Mouse (Mus musculus) lung, adult 2 months (tissue): ENCODE data around the gene Gins3.

Experiments used
- CTCF ChIP-seq: fragments of 200-500 bp; IDR thresholded peaks from 2 replicates; pipeline ENCODE4 v1.5.1; 2011; ENCODE audit warnings: mild to moderate bottlenecking, low read length, control low read depth; ENCODE audit not compliant: insufficient read depth
- POLR2A ChIP-seq: fragments of 200-500 bp; IDR thresholded peaks from 2 replicates; pipeline ENCODE4 v1.6.1; 2011; ENCODE audit warnings: low read depth, mild to moderate bottlenecking, control low read depth, low read length, borderline replicate concordance; ENCODE audit errors: extremely low read depth

- TF ChIP-seq POLR2A = no peak
- TF ChIP-seq CTCF = no peak
Measured at GRCm38 (mm10) chr8:95589282-95589681, 44.0 kb upstream of the Gins3 start.
